Mouse (Mus musculus) activated CD4-positive, CD25-positive, alpha-beta regulatory T cell, adult 9 weeks (primary cell): ENCODE results near the gene Dr1. TPM values are rescaled to one million over a fixed set of nuclear protein-coding genes. Genes with fewer than 3 reads are reported as not detected.

Source experiments
- polyA plus RNA-seq: library from polyadenylated mRNA; unstranded; fragments of 100-300 nt; shearing (Covaris generic); gene quantifications from one replicate; pipeline ENCODE4 v1.2.1, GENCODE M21; 2017

The Dr1 gene
- polyA plus RNA-seq = 38.4 TPM

DNA sequence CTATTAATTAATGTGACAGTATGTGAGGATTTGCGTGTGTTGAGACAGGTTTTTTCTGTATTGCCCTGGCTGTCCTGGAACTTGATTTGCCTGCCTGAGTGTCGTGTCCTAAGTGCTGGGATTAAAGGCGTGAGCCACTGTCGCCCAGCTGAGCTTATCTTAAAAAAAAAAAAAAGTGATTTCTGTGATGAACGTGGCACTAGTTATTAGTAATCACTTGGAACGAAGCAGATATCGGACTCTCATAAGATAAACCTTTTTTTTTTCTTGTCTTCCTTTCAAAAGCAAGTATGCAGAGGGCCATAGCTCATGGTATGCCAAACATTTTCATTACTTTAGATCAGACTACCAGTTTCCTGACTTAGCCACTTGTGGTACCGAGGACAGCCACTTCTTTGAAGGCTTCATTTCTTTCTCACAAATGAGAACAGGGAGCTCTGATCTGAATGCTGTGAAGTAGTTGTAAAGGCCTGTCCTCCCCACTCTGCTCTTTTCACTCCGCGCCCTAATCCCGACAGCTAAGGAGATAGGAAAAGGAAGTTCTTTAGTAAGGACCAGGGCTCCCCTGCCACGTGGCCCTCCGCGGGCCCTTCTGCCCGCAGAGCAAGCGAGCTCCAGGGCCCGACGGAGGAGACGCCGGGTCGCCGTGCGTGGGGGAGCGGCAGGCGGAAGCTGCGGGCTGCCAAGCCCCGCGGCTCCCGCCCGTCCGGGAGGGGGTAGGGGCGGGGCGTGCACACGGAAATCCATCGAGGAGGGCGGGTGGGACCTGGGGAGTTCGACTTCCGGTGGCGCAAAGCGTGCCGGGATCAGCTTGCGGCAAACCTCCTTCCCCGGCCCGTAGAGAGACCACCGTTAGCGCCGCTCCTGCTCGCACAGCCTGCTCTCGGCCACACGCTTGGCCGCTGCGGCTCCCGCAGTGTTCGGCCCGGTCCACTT is at the start of gene Dr1:
Dr1 (plus strand) TSS at position 771 of the 936 bp plus-strand sequence.

DNA sequence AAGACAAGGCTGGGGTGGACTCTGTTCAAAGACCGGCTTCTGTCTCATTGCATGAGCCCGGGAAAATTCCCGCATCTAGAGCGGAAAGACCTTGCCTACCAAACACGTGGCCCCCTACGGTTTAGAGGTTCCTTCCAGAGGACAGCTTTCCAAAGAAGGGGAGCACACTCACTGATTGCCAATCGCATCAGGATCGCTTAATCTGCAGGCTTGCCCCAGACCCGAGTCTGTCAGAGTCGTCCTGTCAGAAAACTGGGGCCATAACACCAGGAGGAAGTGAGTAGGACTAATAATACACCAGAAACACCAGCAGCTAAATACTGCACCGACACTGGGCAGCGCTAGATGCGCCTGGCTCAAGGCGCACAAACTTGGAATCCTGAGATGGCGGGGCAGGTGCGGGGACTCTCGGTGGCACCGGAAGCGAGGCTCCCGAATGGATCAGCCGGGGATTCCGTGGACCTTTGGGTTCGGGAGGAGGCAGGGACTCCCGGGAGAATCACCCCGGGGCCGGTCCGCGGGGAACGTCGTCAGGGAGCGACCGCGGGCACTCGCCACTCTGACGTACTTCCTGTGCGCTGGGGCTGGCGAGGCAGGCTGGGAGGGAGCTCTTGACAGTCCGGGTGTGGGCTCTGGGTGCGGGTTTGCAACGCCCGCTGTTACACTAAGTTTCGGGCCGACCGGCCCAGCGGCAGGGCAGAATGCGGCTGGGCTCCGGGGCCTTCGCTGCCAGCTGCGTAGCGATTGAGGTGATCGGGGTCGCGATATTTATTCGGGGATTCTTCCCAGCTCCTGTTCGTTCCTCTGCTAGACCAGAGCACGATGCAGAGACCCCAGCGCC is 43.7 kb downstream of the Dr1 start, which contains the start of gene Pigg:
Pigg (plus strand) TSS at position 386 of the 841 bp plus-strand sequence.

Other genes with a start within 250 kb of the Dr1 start
- gene Mtf2, start 203.2 kb upstream of the Dr1 start, polyA plus RNA-seq = 104 TPM
- gene Tmed5, start 136.3 kb upstream of the Dr1 start, polyA plus RNA-seq = 95.7 TPM
- gene Ccdc18, start 136.0 kb upstream of the Dr1 start, polyA plus RNA-seq = 1.6 TPM
- 6.0 TPM for gene Pigg, start 43.7 kb downstream of the Dr1 start, polyA plus RNA-seq
- not detected for gene Gm42517, start 99.0 kb downstream of the Dr1 start, polyA plus RNA-seq
- 2.9 TPM for gene Pde6b, start 119.5 kb downstream of the Dr1 start, polyA plus RNA-seq
- gene Atp5k, start 165.6 kb downstream of the Dr1 start, polyA plus RNA-seq = 197 TPM
- not detected for gene Mfsd7a, start 180.0 kb downstream of the Dr1 start, polyA plus RNA-seq
- 16.6 TPM for gene Pcgf3, start 192.3 kb downstream of the Dr1 start, polyA plus RNA-seq